Mouse (Mus musculus): ENCODE results near the gene Grasp. TPM values are rescaled to one million over a fixed set of nuclear protein-coding genes. Genes with fewer than 3 reads are reported as not detected.
A peak's percentile ranks its signal among the peaks of the same experiment; 100 is the strongest.

Gene Grasp
- polyA plus RNA-seq, 1 experiment from 2014 or later: 6.7 TPM

GRCm38 (mm10) chr15:101274380-101274779 lies 50.4 kb downstream of the Grasp start:
- H3K4me1 ChIP-seq (ENCODE audit: control insufficient read depth, insufficient read depth, low read length): peaks cover 6% of the 10 kb centered on the region; the same call in 1 of the 2 replicates
- ATAC-seq (ENCODE audit: insufficient number of reproducible peaks, low FRiP score, low TSS enrichment, low read depth) (no peak), DNase-seq (ENCODE audit: low spot score) (no peak)
- 82% methylated on average over 6 of the region's 6 CpGs for WGBS
- H3K9me3 ChIP-seq (ENCODE audit: control insufficient read depth, low read length): no peaks in the 10 kb centered on the region
- no peak overlapping the region for H3K4me2 ChIP-seq (ENCODE audit: low read depth, severe bottlenecking)
- no peak overlapping the region for H3K4me3 ChIP-seq (ENCODE audit: low read depth, low read length)
- H3K27ac ChIP-seq (replicated peaks; ENCODE audit: low read depth, low read length): no peak overlapping the region
- H3K27me3 ChIP-seq (ENCODE audit: control insufficient read depth, insufficient read depth, low read length): no peaks in the 10 kb centered on the region
- no peak overlapping the region for H3K9ac ChIP-seq (ENCODE audit: low read length)
- no peaks in the 10 kb centered on the region for H3K36me3 ChIP-seq (ENCODE audit: control insufficient read depth, insufficient read depth, low read length)

DNA sequence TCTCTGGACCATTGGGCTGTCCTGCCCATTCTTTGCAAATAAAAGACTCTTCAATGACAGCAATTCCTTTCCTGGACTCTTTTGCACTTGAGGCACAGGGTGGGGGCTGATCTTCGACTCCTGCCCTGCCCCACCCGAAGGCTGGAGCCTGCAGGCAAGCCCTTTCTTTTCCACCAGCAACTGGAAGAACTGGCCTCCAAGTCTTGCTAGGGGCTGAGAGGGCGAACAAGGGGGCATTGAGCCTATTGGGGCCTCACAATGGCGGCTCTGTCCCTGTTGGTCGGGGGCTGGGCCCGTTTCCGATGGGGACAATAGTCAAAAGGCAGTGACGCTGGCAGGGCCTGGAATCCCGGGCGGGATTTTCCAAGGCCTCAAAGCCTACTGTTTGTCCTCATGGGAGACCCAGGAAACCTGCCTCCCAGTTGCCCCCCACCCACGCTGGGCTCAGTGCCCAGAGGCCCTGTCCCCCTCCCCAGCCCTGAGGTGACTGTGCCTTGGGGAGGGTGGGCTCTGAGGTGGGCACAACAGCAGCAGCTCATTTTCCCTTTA lies 53.4 kb downstream of the Grasp start:
- no peak for DNase-seq (ENCODE audit: low spot score)
- Histone ChIP-seq H3K27me3 (ENCODE audit: control insufficient read depth, insufficient read depth, low read length) (no peaks in the 10 kb centered on the region), H3K27ac (replicated peaks; ENCODE audit: low read depth, low read length) (peak overlapping the region; percentile 52; the same call in 1 of the 2 replicates), H3K36me3 (ENCODE audit: control insufficient read depth, insufficient read depth, low read length) (no peaks in the 10 kb centered on the region), H3K9me3 (ENCODE audit: control insufficient read depth, low read length) (no peaks in the 10 kb centered on the region), H3K9ac (ENCODE audit: low read length) (no peak overlapping the region), H3K4me2 (ENCODE audit: low read depth, severe bottlenecking) (no peak overlapping the region), H3K4me3 (ENCODE audit: low read depth, low read length) (no peak overlapping the region), H3K4me1 (ENCODE audit: control insufficient read depth, insufficient read depth, low read length) (peaks cover 6% of the 10 kb centered on the region; the same call in 1 of the 2 replicates)
- ATAC-seq (ENCODE audit: insufficient number of reproducible peaks, low FRiP score, low TSS enrichment, low read depth): no peak
- WGBS: 73% methylated on average over 11 of the region's 11 CpGs

- Histone ChIP-seq H3K4me3 (ENCODE audit: low read depth, low read length) (no peak overlapping the region), H3K27ac (replicated peaks; ENCODE audit: low read depth, low read length) (no peak overlapping the region), H3K9me3 (ENCODE audit: control insufficient read depth, low read length) (no peaks in the 10 kb centered on the region), H3K4me2 (ENCODE audit: low read depth, severe bottlenecking) (no peak overlapping the region), H3K27me3 (ENCODE audit: control insufficient read depth, insufficient read depth, low read length) (no peaks in the 10 kb centered on the region), H3K4me1 (ENCODE audit: control insufficient read depth, insufficient read depth, low read length) (peaks cover 6% of the 10 kb centered on the region; the same call in 1 of the 2 replicates), H3K36me3 (ENCODE audit: control insufficient read depth, insufficient read depth, low read length) (no peaks in the 10 kb centered on the region), H3K9ac (ENCODE audit: low read length) (peak overlapping the region; percentile 8; the same call in 1 of the 2 replicates)
- ATAC-seq (ENCODE audit: insufficient number of reproducible peaks, low FRiP score, low TSS enrichment, low read depth) (no peak), DNase-seq (ENCODE audit: low spot score) (no peak)
- WGBS: 39% methylated on average over 5 of the region's 5 CpGs
Observed at GRCm38 (mm10) chr15:101278589-101278988, 54.6 kb downstream of the Grasp start.

GRCm38 (mm10) chr15:101279430-101279999 lies 55.5 kb downstream of the Grasp start:
- no peak for DNase-seq (ENCODE audit: low spot score)

More at GRCm38 (mm10) chr15:101279430-101279999, 55.5 kb downstream of the Grasp start:
- 62% methylated on average over 12 of the region's 12 CpGs for WGBS
- H3K9me3 ChIP-seq (ENCODE audit: control insufficient read depth, low read length): no peaks in the 10 kb centered on the region
- no peak overlapping the region for H3K9ac ChIP-seq (ENCODE audit: low read length)
- H3K27me3 ChIP-seq (ENCODE audit: control insufficient read depth, insufficient read depth, low read length): no peaks in the 10 kb centered on the region
- H3K36me3 ChIP-seq (ENCODE audit: control insufficient read depth, insufficient read depth, low read length): no peaks in the 10 kb centered on the region
- no peak overlapping the region for H3K4me3 ChIP-seq (ENCODE audit: low read depth, low read length)
- H3K27ac ChIP-seq (replicated peaks; ENCODE audit: low read depth, low read length): no peak overlapping the region
- no peak overlapping the region for H3K4me2 ChIP-seq (ENCODE audit: low read depth, severe bottlenecking)
- H3K4me1 ChIP-seq (ENCODE audit: control insufficient read depth, insufficient read depth, low read length): peaks cover 6% of the 10 kb centered on the region; the same call in 1 of the 2 replicates
- ATAC-seq (ENCODE audit: insufficient number of reproducible peaks, low FRiP score, low TSS enrichment, low read depth): no peak

Small RNA genes lying within 50 kb of the gene (microRNA-seq; reads per million reads assigned to microRNA genes)
- 1.5 reads per million for gene Mir6962

Other genes starting within 250 kb of the Grasp start
- gene Gm47841, start 176.8 kb upstream of the Grasp start, polyA plus RNA-seq (2014; fragmentation: Nextera tagmentation; extraction: Ambion mirVana): not detected in 2 replicates
- gene Fignl2, start 145.6 kb upstream of the Grasp start, polyA plus RNA-seq (2014; fragmentation: Nextera tagmentation; extraction: Ambion mirVana): 1.3 and 1.5 TPM in 2 replicates
- not detected in 2 replicates for gene Ankrd33, start 108.4 kb upstream of the Grasp start, polyA plus RNA-seq (2014; fragmentation: Nextera tagmentation; extraction: Ambion mirVana)
- gene Acvrl1, start 95.7 kb upstream of the Grasp start, polyA plus RNA-seq (2014; fragmentation: Nextera tagmentation; extraction: Ambion mirVana): 3.8 and 5.0 TPM in 2 replicates
- gene Acvr1b, start 50.1 kb upstream of the Grasp start, polyA plus RNA-seq (2014; fragmentation: Nextera tagmentation; extraction: Ambion mirVana): 8.0 and 9.4 TPM in 2 replicates
- gene Nr4a1, start 30.1 kb downstream of the Grasp start, polyA plus RNA-seq (2014; fragmentation: Nextera tagmentation; extraction: Ambion mirVana): 3.5 and 4.0 TPM in 2 replicates
- 68.2 and 73.1 TPM in 2 replicates for gene Atg101, start 60.1 kb downstream of the Grasp start, polyA plus RNA-seq (2014; fragmentation: Nextera tagmentation; extraction: Ambion mirVana)
- gene 6030408B16Rik, start 69.0 kb downstream of the Grasp start, polyA plus RNA-seq (2014; fragmentation: Nextera tagmentation; extraction: Ambion mirVana): 4.2 and 5.6 TPM in 2 replicates
- 0.14 TPM in 1 of 2 replicates, not detected in the other for gene Krt80, start 146.0 kb downstream of the Grasp start, polyA plus RNA-seq (2014; fragmentation: Nextera tagmentation; extraction: Ambion mirVana)
- gene Krt7, start 186.9 kb downstream of the Grasp start, polyA plus RNA-seq (2014; fragmentation: Nextera tagmentation; extraction: Ambion mirVana): 15.2 and 16.1 TPM in 2 replicates
- gene Krt87, start 214.6 kb downstream of the Grasp start, polyA plus RNA-seq (2014; fragmentation: Nextera tagmentation; extraction: Ambion mirVana): 0.09 TPM in 1 of 2 replicates, not detected in the other
- not detected in 2 replicates for gene Krt88, start 223.6 kb downstream of the Grasp start, polyA plus RNA-seq (2014; fragmentation: Nextera tagmentation; extraction: Ambion mirVana)
- not detected in 2 replicates for gene Krt81, start 239.6 kb downstream of the Grasp start, polyA plus RNA-seq (2014; fragmentation: Nextera tagmentation; extraction: Ambion mirVana)
- not detected in 2 replicates for gene Krt86, start 249.3 kb downstream of the Grasp start, polyA plus RNA-seq (2014; fragmentation: Nextera tagmentation; extraction: Ambion mirVana)

All from limb, embryonic 11.5 days (tissue).